ENCODE assay signal across 9 mouse cellular contexts in the genomic region with DNA sequence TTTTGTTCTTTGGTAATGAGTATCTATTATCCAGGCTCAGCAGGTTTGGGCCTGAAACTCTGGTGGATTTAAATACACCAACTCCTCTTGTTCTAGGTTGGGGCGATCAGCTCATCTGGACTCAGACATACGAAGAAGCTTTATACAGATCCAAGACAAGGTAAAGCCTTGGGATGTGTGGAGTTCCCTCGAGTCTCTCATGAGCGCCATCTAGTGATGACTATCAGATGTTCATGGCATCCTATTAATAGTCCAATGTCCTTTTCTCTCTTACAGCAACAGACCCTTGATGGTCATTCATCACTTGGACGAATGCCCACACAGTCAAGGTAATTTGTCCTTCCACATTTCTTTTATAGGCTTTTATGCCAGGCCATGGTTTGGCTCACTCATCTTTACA. TPM values are rescaled to one million over a fixed set of nuclear protein-coding genes. Genes with fewer than 3 reads are reported as not detected.
A peak's percentile ranks its signal among the peaks of the same experiment; 100 is the strongest.
DNase-seq lines count a peak whose midpoint lies in the region; ATAC-seq and TF ChIP-seq lines count a peak whose summit lies in the region.
"Had no signal": no experiment of that assay in that cellular context is flagged by ENCODE, and none has a peak within 500 bp of the region (broad histone marks: within the 10 kb centered on the region; RNA-seq: fewer than 3 reads in every experiment).

No protein-coding gene starts in this region.

- no peaks in the 10 kb centered on the region for H3K9me3 ChIP-seq in heart, embryonic 15.5 days (replicated peaks)
- H3K9me3 ChIP-seq in hindbrain, postnatal 0 days (ENCODE audit: low read length), result no peaks in the 10 kb centered on the region

- DNase-seq in heart, adult 11 months, result no peak
- DNase-seq in urinary bladder, postnatal 14 days (ENCODE audit: low spot score), result peak; percentile 15
- no peak for DNase-seq in urinary bladder, adult 18-20 months (ENCODE audit: low spot score in 2 of 2)
- peak; percentile 75 for DNase-seq in hindbrain, postnatal 0 days (ENCODE audit: low spot score)
- DNase-seq in urinary bladder, adult 2 months (ENCODE audit: low spot score), result no peak

- ATAC-seq in heart, embryonic 15.5 days (replicated peaks; ENCODE audit: insufficient number of reproducible peaks, insufficient read depth, low FRiP score, low read depth), result 0 out of 2 replicates have a peak, but pooled peaks have one; percentile 31
- peak; percentile 64; the same call in 1 of the 2 replicates for ATAC-seq in hindbrain, postnatal 0 days
- ATAC-seq in neutrophil, adult 5-6 weeks (ENCODE audit: extremely low read depth, insufficient number of reproducible peaks, low FRiP score, poor library complexity, severe bottlenecking), result peak; percentile 76

- H3K36me3 ChIP-seq in heart, embryonic 15.5 days, result no peaks in the 10 kb centered on the region
- H3K36me3 ChIP-seq in hindbrain, postnatal 0 days (ENCODE audit: insufficient read depth, low read length), result no peaks in the 10 kb centered on the region

- no peak overlapping the region for H3K9ac ChIP-seq in heart, embryonic 15.5 days
- no peak overlapping the region for H3K9ac ChIP-seq in hindbrain, postnatal 0 days (replicated peaks; ENCODE audit: low read length)

- H3K27ac ChIP-seq in heart, embryonic 15.5 days, result no peak overlapping the region
- no peak overlapping the region for H3K27ac ChIP-seq in cortical plate, adult 2 months (ENCODE audit: insufficient read depth, low read length)
- no peak overlapping the region for H3K27ac ChIP-seq in hindbrain, postnatal 0 days

- TF ChIP-seq CTCF in cortical plate, adult 2 months (IDR thresholded peaks at IDR 0.05; ENCODE audit: extremely low read depth, insufficient read depth, low read length), result peak; percentile 51; the same call in 1 of the 2 replicates
- TF ChIP-seq CTCF in hindbrain, postnatal 0 days (IDR thresholded peaks at IDR 0.05; ENCODE audit: low read depth), result peak; percentile 65

- H3K4me3 ChIP-seq in heart, embryonic 15.5 days, result no peak overlapping the region
- no peak overlapping the region for H3K4me3 ChIP-seq in cortical plate, adult 2 months (ENCODE audit: insufficient read depth, low read length)
- no peak overlapping the region for H3K4me3 ChIP-seq in hindbrain, postnatal 0 days (ENCODE audit: low read length)

- no peak overlapping the region for H3K4me2 ChIP-seq in heart, embryonic 15.5 days
- no peak overlapping the region for H3K4me2 ChIP-seq in hindbrain, postnatal 0 days (ENCODE audit: low read depth, low read length)

- WGBS in heart, embryonic 15.5 days, result 26% methylated on average over 5 of the region's 5 CpGs
- 29% methylated on average over 5 of the region's 5 CpGs for WGBS in hindbrain, postnatal 0 days

- TF ChIP-seq POLR2A in cortical plate, adult 2 months (IDR thresholded peaks at IDR 0.05; ENCODE audit: extremely low read depth, insufficient read depth, low read length), result no peak

- no peaks in the 10 kb centered on the region for H3K27me3 ChIP-seq in heart, embryonic 15.5 days
- no peaks in the 10 kb centered on the region for H3K27me3 ChIP-seq in hindbrain, postnatal 0 days (ENCODE audit: insufficient read depth, low read length)

- H3K4me1 ChIP-seq in heart, embryonic 15.5 days (replicated peaks), result no peaks in the 10 kb centered on the region
- H3K4me1 ChIP-seq in cortical plate, adult 2 months (ENCODE audit: control insufficient read depth, insufficient read depth, low read length), result peaks cover 2% of the 10 kb centered on the region
- H3K4me1 ChIP-seq in hindbrain, postnatal 0 days (ENCODE audit: insufficient read depth, low read length), result 0 out of 2 replicates have a peak, but pooled peaks cover 4% of the 10 kb centered on the region

RNA-seq across cellular contexts. Expression of a gene that starts 3.1 kb away (rescaled TPM):
- polyA plus RNA-seq in heart, embryonic 15.5 days (2015; fragmentation: Nextera tagmentation; extraction: Ambion mirVana), result 1.2 and 2.2 TPM in 2 replicates
- polyA plus RNA-seq in cortical plate, adult 2 months (2012; rRNA removed), result 0.15 and 0.28 TPM in 2 replicates
- total RNA-seq in hindbrain, postnatal 0 days (2014; rRNA removed), result not detected in 2 replicates
- 0.25 TPM in 1 of 2 replicates, not detected in the other for polyA plus RNA-seq in hindbrain, postnatal 0 days (2015; fragmentation: Nextera tagmentation; extraction: Ambion mirVana)
- not detected in 2 replicates for total RNA-seq in neutrophil, adult 5-6 weeks (2017)
- polyA plus RNA-seq in urinary bladder, adult 2 months (2012; rRNA removed), result 5.1 and 6.2 TPM in 2 replicates
- total RNA-seq: adrenal gland, postnatal 36 days had no signal

RNA-seq across cellular contexts. Expression of a gene that starts 46.5 kb away (rescaled TPM):
- polyA plus RNA-seq in heart, embryonic 15.5 days (2015; fragmentation: Nextera tagmentation; extraction: Ambion mirVana), result 57.9 and 65.1 TPM in 2 replicates
- 168 and 176 TPM in 2 replicates for polyA plus RNA-seq in cortical plate, adult 2 months (2012; rRNA removed)
- 250 and 296 TPM in 2 replicates for total RNA-seq in hindbrain, postnatal 0 days (2014; rRNA removed)
- 378 and 380 TPM in 2 replicates for polyA plus RNA-seq in hindbrain, postnatal 0 days (2015; fragmentation: Nextera tagmentation; extraction: Ambion mirVana)
- total RNA-seq in neutrophil, adult 5-6 weeks (2017), result 228 and 237 TPM in 2 replicates
- polyA plus RNA-seq in urinary bladder, adult 2 months (2012; rRNA removed), result 111 and 116 TPM in 2 replicates

Comparison
In these comparisons a context has a peak if more than half of its experiments do, and no peak if none do; other contexts are left out.
1. DNase-seq: peak in urinary bladder, postnatal 14 days (single experiment) and hindbrain, postnatal 0 days (single experiment); none in heart, adult 11 months (single experiment), urinary bladder, adult 18-20 months (0 of 2) and urinary bladder, adult 2 months (single experiment).
2. Peak in every context shown above with its lines, with median percentiles within 50 percentile points of each other: ATAC-seq.